Mouse (Mus musculus) lung, postnatal 36 days (tissue): ENCODE data around the gene Krt6b.
"Not testable (repeated sequence)": the region's sequence is repeated elsewhere in the genome, so short reads cannot be mapped to it uniquely, and the experiment has no call there.

ENCODE experiments used
- DNase-seq: peaks from one replicate; pipeline ENCODE4 v3.0.0; 2022; ENCODE audit warnings: mixed read lengths

Krt6b gene

DNA sequence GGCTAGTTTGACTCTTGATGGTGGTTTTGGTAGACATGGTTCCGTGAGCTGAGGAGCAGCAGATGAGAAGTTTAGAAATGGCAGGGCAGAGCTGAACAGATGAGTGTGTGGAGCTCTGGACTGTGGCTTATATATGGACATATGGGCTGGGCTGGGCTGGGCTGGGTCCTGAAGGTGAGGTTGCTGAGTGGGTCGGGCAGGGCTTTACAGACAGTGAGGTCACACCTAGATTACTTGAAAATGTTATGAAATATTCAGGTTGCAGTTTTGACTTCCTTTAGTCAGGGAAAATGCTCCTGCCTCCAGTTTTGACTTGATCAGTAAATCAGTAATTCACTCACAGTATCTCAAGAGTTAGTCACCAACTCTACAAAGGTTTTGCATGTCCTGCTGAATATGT, at the start of gene Krt6b:
Gene Krt6b (minus strand): TSS at position 101 of the 400 bp plus-strand sequence.
- no peak for DNase-seq

DNA sequence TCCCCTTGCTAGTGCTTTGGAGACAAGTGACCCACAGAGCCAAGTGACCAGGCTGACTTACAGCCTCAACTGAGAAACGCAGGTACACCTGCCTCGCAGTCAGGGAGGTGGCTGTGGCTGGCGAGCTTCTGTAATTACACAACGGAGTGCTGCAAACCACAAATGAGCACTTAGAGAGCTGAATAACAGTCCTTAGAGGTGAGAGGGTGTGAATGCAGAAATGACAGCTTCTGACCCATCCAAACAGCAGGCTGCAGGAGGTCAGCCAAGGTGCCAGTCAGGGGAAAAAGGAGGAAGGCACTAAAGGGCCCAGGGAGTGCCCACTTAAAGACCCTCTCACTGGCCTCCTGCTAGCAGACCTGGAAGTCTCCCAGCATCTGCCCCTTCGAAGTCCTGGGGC, 44.6 kb upstream of the Krt6b start:
- DNase-seq: peak; percentile 50

DNA sequence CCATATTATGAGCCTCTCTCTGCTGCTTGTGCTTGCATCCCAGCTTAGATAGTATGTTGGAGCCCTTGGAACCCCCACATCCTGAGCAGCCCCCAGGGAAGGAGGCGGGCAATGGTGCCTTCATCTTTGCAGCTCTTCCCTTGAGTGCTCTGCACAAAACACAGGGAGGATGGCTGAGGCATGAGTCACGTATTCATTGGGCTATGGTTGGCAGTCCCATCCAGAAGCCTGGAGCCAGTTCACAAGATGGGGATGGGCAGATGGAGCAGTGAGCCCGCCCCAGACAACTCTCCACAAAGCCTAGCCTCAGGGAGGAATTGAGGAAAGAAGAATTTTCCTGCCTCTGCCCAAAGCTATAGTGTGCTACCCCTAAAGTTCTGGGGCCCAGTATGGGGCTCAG, 35.7 kb upstream of the Krt6b start:
- no peak for DNase-seq

DNA sequence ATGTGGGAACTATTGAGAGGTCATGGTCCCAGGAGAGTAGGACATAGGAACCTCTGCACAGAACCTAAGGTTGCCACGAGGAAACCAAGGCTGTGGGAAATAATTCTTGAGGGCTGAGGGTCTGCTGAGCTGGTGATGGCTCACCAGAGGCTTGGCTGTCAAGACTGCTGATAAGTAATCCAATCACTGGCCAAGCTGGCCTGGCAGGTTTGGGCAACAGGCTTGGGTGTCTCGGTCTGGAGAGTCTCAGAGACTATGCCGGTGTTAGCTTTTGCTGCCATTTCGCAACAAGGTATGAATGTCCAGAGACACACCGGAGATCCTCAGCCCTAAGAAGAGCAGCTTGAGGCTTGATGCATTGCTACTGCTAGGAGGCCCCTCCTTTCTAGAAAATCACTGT, 34.3 kb upstream of the Krt6b start:
- DNase-seq: peak; percentile 20

DNA sequence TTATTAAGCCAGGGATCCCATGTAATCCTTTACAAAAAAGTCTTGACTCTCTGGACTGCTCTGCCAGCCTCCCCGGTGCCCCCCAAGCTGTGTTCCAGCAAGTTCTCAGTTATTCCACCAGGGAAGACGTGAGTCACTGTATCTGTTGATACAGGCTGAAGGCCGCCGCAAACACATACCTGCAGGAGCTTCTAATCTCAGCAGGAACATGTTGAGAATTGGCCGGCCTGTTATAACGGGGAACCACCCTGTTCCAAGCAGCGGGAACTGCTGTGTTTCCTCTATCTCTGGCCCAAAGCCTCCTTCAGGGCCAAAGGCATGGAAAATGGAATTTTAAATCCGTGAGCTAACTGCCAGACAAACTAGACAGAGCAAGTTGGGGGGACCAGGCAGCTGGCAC, 33.6 kb upstream of the Krt6b start:
- DNase-seq: no peak

DNA sequence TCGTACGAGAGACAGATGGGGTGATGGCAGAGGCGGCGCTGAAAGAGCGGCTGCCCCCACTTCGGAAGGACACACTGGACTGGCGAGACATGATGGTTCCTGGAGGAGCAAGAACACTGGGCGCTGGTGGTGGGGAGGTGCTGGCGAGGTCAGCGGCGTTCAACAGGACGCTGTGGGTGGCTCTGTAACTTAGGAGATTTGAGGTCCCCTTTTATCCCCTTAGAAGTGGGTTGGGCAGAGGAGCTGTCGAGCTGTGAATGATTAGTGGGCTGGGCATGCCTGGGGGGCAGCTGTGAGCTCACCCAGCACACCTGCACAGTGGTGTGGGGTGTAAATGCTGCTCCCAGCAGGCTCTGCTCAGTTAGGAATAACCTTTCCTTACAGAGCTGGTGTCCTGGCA, 32.6 kb upstream of the Krt6b start, which contains the start of gene Krt5:
Gene Krt5 (minus strand): TSS at position 179 of the 400 bp plus-strand sequence.
- no peak for DNase-seq

DNA sequence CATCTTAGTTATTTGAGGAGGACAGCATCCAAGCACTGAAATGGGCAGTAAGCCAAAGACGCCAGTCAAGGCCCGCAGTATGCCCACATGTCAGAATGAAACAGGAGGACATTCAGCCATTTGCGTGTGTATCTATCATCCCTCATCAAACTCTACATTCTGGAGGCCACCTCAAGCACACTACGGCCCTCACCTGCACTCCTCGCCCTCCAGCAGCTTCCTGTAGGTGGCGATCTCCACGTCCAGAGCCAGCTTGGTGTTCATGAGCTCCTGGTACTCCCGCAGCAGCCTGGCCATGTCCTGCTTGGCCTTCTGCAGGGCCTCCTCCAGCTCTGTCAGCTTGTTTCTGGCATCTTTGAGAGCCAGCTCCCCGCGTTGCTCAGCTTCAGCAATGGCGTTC, 28.6 kb upstream of the Krt6b start:
- DNase-seq: peak; percentile 14

DNA sequence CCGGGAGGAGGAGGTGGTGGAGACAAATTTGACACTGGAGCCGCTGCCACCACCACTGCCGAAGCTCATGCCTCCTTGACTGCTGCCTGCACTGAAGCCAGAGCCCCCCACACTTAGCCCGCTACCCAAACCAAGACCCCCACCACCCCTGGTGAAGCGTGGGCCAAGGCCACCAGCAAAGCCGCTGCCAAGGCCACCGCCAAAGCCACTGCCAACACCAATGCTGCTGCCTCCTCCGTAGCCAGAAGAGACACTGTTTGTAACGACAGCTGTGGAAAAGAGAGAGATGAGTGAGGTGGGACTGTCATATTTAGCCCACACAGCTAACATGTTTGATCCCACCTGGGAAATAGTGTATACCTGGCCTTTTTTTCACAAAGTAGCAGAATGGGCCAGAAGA, 27.4 kb upstream of the Krt6b start:
- DNase-seq: no peak

DNA sequence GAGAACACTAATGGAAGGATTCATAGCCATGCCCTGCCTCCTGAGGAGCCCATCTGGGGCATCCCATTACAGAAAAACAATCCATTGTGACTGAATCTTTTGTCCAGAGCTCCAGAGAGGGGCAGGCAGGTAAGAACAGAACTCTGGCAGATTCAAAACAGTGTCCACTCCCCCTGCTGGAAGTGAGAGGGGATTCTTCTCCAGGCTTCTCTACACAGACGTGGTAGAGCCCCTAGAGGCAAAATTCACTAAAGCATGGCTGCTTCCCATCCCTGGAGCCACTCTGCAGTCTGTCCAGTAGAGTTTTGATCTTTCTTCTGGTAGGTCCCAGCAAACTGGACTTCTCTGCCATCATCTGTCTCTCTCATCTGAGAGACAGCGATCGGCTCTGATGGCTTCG, 24.0 kb upstream of the Krt6b start:
- DNase-seq: peak; percentile 19

DNA sequence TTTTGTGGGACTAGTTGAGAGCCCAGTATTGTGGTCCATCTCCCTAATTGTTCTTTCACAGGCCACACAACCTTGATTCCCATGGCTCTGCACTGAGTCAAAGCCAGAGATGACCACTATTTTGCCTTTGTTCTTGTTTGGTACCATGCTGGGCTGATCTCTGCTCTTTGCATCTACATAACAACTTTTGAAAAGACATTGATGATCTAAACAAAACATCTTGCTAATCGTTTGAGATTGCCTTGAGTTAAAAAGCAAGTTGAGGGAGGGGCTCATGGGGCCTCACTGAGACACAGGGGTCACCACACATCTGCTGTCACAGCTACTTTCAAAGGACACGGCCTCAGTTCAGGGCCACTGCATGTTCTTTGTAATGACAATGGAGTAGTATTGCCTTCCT, 22.3 kb upstream of the Krt6b start:
- DNase-seq: no peak

DNA sequence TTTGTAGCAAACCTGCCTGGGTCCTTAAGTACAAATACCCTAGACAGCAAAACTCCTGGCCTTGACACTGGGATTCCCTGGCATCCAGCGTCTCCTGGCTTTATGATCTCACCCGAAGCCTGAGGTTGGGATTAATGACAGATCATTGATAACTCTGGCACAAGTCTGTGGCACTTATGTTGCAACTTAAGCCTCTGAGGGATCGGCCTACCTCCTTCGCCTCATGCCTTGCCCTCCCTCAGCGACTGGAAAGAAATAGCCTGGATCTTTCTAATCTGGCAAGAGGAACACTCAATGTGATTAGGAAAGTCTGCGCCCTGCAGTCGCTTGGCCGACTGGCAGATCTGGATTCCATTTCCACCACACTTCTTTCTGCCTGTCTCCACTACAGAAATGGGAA, 19.8 kb upstream of the Krt6b start:
- DNase-seq: no peak

DNA sequence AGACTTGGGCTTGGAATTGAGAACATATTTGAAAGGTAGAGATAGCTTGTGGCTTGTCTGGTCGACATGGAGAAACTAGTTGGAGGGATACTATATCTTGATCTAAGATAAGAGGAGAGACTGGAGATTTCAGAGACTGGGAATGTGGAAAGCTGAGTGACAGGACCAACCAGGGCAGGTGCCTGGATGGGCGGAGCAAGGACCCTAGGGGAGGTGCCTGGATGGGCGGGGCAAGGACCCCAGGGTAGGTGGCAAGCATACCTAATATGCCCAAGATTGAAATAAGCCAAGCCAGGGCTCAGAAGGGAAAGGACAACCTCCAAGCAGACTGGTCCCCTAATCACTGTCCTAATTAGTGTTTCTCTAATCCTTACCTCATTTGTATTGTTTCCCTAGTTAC, 19.1 kb upstream of the Krt6b start:
- no peak for DNase-seq

DNA sequence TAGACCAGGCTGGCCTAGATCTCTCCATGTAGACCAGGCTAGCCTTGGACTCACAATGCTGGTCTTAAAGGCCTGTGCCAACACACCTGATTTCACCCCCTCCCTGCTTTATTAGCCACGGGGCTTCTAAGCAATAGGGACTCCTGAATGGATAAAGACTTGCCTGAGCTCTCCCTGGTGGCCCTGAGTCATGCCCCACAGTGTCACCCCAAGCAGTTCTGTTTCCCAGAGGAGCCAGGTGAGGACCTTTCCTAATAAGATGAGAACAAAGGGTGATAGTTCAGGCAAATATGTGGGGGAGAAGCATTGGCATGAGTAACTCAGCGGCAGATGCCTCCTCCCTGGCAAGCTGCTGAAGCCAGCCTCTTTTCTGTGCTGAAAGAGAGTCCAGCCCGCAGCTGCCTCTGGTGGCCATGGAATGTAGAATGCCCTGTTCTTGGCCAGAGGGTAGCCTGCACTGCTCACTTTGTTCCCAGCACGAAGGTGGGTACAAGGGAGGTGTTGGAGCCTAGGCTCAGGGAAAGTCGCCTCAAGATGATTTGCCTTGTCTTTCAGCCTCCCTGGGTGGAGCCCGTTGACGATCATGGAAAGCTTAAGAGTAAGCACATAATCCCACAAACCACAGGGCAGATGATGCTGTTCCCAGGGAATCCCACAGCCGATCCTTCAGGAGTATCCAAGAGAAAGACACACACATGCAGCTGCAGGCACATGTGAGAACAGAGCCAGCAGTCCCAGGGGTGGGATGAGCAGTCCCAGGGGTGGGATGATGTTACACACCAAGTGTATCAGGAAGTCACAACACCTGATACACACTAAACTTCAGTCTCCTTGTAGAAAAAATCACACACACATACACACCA, 17.5 kb upstream of the Krt6b start:
- DNase-seq: no peak

DNA sequence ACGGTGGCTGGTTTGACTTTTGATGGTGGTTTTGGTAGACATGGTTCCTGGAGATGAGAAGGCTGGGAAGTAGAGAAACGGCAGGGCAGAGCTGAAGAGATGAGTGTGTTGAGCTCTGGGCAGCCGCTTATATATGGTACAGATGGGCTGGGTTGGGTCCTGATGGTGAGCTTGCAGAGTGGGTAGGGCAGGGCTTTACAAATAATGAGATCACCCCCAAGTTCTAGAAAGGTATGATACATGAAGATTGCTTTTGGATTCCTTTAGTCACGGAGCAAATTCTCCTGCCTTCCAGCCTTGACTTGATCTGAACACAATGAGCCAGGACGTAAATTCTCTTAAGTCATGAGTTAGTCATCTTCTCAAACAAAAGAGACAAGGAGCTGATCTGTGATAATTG, 14.1 kb upstream of the Krt6b start, which contains the start of gene Krt6a:
Gene Krt6a (minus strand): TSS at position 101 of the 400 bp plus-strand sequence.
- no peak for DNase-seq

DNA sequence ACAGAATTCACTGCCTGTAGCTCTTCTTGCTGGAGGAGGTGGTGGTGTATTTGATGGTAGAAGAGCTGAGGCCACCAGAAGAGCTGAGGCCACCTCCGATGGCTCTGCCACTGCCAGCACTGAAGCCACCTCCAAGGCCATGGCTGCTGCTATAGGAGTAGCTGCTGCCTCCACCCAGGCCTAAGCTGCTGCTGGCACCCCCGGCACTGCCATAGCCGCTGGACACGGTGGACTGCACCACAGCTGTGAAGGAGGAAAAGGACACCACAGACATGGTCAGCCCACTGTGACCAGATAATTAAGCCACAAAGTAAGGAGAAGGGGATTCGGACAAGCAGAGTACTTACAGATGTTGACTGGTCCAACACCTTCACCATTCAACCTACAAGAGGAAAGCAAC, 10.4 kb upstream of the Krt6b start:
- not testable (repeated sequence) for DNase-seq

DNA sequence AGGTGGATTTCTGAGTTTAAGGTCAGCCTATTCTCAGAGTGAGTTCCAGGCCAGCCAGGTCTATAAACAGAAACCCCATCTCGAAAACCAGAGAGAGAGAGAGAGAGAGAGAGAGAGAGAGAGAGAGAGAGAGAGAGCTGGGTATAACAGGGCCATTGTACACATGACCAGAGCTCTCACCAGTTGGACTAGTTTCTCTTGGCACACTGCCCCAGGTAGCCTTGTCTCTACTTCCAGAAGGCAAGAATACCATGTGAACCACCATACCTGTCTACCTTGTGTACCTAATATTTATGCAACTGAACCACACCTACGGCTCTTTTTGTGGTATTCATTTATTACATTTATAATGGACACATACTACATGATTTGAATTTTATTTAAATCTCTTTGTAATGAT, 8.1 kb upstream of the Krt6b start:
- peak; percentile 50 for DNase-seq

DNA sequence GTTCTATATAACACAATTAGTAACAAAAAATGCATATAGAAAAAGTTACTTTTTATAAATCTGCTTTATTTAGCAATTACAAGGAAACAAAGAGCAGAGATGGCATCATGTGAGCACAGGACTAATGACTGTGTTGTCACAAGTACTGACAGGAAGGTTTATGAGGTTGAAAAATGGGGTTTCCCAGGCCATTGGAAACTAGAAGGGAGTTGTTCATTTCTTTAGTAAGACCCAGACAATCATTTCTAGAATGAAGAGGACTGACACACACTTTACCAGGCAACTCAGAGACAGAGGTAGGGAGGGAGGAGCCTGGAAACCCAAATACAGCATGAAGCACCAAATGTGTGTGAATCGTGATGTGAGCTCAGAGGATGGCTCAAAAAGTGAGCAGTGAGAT, 4.1 kb downstream of the Krt6b start:
- DNase-seq: no peak

DNA sequence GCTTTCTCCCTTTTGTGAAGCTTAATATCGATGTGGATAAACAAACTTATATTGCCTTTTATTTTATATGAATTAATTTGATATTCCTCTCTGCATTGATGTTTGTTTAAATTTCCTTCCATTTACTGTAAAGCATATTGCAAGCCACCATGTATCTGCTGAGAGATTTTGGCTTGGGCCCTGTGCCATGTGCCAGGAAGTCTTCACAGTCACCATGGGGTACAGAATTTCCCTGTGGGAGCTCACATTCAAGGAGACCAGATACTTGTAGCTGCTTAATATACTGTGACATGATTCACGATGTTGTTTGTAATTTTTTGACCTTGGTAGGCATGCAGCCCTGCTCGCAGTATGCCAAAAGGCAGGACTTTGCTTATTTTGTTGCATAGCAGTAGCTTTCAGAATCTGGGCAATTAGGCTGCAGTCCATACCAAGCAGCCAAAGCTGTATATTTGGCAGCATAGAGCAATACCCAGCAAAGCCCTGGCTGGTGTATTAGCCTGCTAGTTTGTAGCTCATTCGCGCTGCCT, 27.3 kb downstream of the Krt6b start:
- DNase-seq: no peak

DNA sequence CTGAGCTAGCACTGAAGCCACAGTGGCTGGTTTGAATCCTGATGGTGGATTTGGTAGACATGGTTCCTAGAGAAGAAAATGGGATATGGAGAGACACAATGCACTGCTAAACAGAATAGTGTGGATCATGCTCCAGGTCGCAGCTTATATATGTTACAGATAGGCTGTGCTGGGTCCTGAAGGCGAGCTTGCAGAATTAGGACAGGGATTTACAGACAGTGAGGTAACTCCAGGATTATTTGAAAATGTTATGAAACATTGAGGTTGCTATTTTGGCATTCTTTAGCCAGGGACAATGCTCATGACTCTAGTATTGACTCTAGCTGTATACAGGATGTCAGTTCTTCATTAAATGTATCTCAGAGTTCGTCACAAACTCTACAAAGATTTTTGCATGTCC, 32.8 kb downstream of the Krt6b start, which contains the start of gene Gm5478:
Gene Gm5478 (minus strand): TSS at position 101 of the 400 bp plus-strand sequence.
- no peak for DNase-seq

DNA sequence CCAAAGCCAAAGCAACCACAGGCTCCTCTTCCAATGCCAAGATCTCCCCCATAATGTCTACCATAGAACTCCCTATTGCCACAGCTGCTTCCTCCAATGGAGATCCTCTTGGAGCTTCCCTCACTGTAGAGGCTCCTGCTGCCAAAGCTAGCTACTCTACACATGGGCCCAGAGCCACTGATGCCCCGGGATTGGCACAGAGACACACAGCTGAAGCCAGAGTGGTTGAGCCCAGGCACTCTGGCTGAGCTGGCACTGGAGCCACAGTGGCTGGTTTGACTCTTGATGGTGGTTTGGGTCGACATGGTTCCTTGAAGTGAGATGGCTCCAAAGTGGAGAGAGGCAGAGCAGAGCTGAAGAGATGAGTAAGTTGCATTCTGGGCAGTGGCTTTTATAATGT, 52.2 kb downstream of the Krt6b start, which contains the start of gene Gm5414:
Gene Gm5414 (minus strand): TSS at position 305 of the 400 bp plus-strand sequence.
- DNase-seq: no peak
